Mouse (Mus musculus) heart, embryonic 11.5 days (tissue): ENCODE results near the gene Gm10392. TPM values are rescaled to one million over a fixed set of nuclear protein-coding genes. Genes with fewer than 3 reads are reported as not detected.
A peak's percentile ranks its signal among the peaks of the same experiment; 100 is the strongest.

Source experiments
- ATAC-seq: fragments of 200-750 bp; cut with Nextera tagmentation; replicated peaks from 2 replicates; pipeline ENCODE4 v1.8.0; 2017; ENCODE audit warnings: moderate library complexity; ENCODE audit not compliant: insufficient number of reproducible peaks, low FRiP score, low TSS enrichment
- H3K27ac ChIP-seq: fragments of 300-500 bp; sonication (generic); 2 replicates; pipeline ENCODE4 v1.5.1; 2014; ENCODE audit warnings: mild to moderate bottlenecking, low read depth, low read length
- H3K27me3 ChIP-seq: fragments of 300-500 bp; sonication (generic); 2 replicates; pipeline ENCODE4 v1.6.1; 2014; ENCODE audit warnings: mild to moderate bottlenecking, low read length, mixed read lengths; ENCODE audit not compliant: control insufficient read depth, insufficient read depth
- H3K36me3 ChIP-seq: fragments of 300-500 bp; sonication (generic); 2 replicates; pipeline ENCODE4 v1.6.1; 2014; ENCODE audit warnings: mild to moderate bottlenecking, low read length, moderate library complexity, mixed read lengths; ENCODE audit not compliant: control insufficient read depth, insufficient read depth
- H3K4me1 ChIP-seq: fragments of 300-500 bp; sonication (generic); 2 replicates; pipeline ENCODE4 v1.6.1; 2014; ENCODE audit warnings: low read length; ENCODE audit not compliant: control insufficient read depth, insufficient read depth
- H3K4me2 ChIP-seq: fragments of 300-500 bp; sonication (generic); 2 replicates; pipeline ENCODE4 v1.6.1; 2014; ENCODE audit warnings: mild to moderate bottlenecking, moderate library complexity
- H3K4me3 ChIP-seq: fragments of 300-500 bp; sonication (generic); 2 replicates; pipeline ENCODE4 v1.5.1; 2014; ENCODE audit warnings: low read depth, low read length
- H3K9ac ChIP-seq: fragments of 300-500 bp; sonication (generic); 2 replicates; pipeline ENCODE4 v1.6.1; 2014; ENCODE audit warnings: mild to moderate bottlenecking, low read depth, low read length, moderate library complexity
- H3K9me3 ChIP-seq: fragments of 300-500 bp; sonication (generic); replicated peaks from 2 replicates; pipeline ENCODE4 v1.6.1; 2016; ENCODE audit warnings: low read length; ENCODE audit not compliant: control insufficient read depth
- WGBS: fragments of 180-500 bp; shearing (Covaris S2); extraction: QIAGEN DNeasy Blood & Tissue Kit; methylation state at CpG from one replicate; pipeline ENCODE4 v1.1.7; 2014; ENCODE audit not compliant: insufficient replicate concordance; 5-methylcytosine and 5-hydroxymethylcytosine counted together
- polyA plus RNA-seq: library from polyadenylated mRNA; unstranded; fragments of >200 nt; fragmentation: Nextera tagmentation; extraction: Ambion mirVana; gene quantifications from 2 replicates; pipeline ENCODE4 v1.2.1, GENCODE M21; 2014

The Gm10392 gene
- polyA plus RNA-seq, 1 experiment from 2014 or later: 0.13 TPM

DNA sequence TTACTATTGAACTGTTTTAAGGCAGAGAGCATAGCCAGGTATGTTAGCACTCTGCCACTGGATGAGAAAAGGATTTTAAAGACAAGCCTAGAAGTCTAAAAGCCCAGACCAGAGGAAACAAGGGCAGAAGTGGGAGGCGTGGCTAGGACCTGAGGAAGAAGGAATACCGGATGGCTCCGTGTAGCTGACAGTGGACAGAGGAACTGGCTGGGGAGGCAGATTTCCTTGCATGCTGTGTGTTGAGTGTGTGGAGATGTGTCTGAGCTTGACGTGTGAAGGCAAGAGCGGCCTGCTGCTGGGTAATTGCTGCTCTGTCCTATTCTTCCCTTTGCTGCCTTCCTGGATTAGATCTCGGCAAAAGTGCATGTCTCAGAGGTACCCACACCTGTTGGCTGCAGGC lies 16.5 kb downstream of the Gm10392 start:
- Histone ChIP-seq H3K36me3 (peaks cover 47% of the 10 kb centered on the region), H3K27me3 (no peaks in the 10 kb centered on the region), H3K4me1 (peaks cover 14% of the 10 kb centered on the region), H3K4me3 (no peak overlapping the region), H3K27ac (no peak overlapping the region), H3K9me3 (no peaks in the 10 kb centered on the region), H3K4me2 (no peak overlapping the region), H3K9ac (no peak overlapping the region)
- WGBS: 76% methylated on average over 6 of the region's 6 CpGs
- ATAC-seq: no peak

DNA sequence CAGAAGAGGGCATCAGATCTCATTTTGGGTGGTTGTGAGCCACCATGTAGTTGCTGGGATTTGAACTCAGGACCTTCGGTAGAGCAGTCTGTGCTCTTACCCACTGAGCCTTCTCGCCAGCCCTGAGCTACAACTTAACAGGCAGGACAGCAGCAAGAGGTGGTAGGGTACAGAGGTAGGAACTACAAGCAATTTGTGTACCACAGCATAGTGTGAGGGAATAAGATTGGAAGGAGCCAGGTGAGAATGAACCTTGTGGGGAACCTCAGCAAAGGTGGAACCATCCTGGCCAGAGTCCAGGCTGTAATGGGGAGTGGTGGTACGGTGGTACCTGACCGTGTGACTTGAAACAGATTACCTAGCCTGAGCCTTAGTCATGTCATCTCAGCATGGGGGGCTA lies 17.0 kb downstream of the Gm10392 start:
- Histone ChIP-seq H3K9me3 (no peaks in the 10 kb centered on the region), H3K9ac (no peak overlapping the region), H3K4me1 (peaks cover 19% of the 10 kb centered on the region), H3K4me2 (no peak overlapping the region), H3K27ac (no peak overlapping the region), H3K27me3 (no peaks in the 10 kb centered on the region), H3K4me3 (no peak overlapping the region), H3K36me3 (peaks cover 42% of the 10 kb centered on the region)
- no peak for ATAC-seq
- WGBS: 93% methylated on average over 4 of the region's 4 CpGs

DNA sequence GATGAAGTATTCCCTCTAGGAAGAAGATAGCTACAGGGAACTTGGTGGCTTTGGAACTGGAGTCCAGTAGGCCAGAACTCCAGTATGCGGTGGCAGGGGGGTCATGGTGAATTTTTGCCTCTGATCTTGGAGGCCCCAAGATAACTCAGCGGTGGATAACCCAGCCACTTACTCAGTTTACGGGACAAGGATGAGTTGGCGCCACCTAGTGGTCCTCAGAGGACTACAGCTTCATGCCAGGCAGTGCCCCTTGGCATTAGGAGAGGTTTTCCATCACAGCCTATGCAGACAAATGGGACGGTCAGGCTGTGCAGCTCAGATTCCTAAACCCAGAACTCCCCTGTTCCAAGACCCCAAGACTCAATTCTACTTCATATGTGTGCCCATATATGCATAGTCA lies 17.6 kb downstream of the Gm10392 start:
- Histone ChIP-seq H3K27ac (no peak overlapping the region), H3K27me3 (no peaks in the 10 kb centered on the region), H3K4me3 (no peak overlapping the region), H3K4me2 (no peak overlapping the region), H3K36me3 (peaks cover 36% of the 10 kb centered on the region), H3K4me1 (peaks cover 23% of the 10 kb centered on the region), H3K9me3 (no peaks in the 10 kb centered on the region), H3K9ac (no peak overlapping the region)
- 22% methylated on average over 5 of the region's 5 CpGs for WGBS
- no peak for ATAC-seq

DNA sequence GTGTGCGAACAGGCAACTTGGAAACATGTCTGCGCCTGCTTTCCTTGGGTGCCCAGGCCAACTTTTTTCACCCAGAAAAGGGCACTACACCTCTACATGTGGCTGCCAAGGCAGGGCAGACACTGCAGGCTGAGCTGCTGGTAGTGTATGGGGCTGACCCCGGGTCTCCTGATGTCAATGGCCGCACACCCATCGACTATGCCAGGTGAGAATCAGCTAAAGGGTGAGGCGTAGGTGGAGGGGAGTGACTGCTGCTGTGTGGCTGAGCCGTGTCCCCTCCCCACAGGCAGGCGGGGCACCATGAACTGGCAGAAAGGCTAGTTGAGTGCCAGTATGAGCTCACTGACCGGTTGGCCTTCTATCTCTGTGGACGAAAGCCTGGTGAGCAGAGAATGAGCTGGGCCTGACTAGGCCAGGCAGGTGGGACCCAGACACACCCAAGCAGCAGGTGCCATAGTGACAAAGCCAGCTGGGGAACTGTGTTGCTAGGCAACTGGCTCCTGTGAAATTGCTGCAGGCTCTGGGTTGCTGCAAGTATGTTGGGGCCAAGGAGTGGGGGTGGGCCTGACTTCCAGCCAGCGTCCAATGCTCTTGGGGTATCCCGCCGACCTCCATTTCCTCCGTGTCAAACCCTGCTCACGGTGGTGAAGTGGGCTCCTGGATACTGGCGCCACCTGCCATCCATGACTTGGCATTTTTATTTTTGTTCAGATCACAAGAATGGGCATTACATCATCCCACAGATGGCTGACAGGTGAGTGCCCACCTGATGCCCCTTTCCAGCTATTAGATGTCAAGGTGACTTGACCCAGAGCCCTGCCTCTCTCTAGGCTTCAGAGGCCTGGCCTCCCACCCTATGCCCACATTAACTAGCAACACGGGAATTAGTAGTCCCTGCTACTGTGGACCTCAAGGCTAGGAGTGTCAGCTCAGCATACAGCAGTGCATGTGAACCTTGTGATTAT lies 18.4 kb downstream of the Gm10392 start:
- no peaks in the 10 kb centered on the region for H3K9me3 ChIP-seq
- WGBS: 83% methylated on average over 17 of the region's 17 CpGs
- peaks cover 28% of the 10 kb centered on the region for H3K4me1 ChIP-seq
- H3K27me3 ChIP-seq: no peaks in the 10 kb centered on the region
- no peak for ATAC-seq
- no peak overlapping the region for H3K4me2 ChIP-seq
- no peak overlapping the region for H3K27ac ChIP-seq
- peaks cover 31% of the 10 kb centered on the region for H3K36me3 ChIP-seq
- no peak overlapping the region for H3K9ac ChIP-seq
- H3K4me3 ChIP-seq: no peak overlapping the region

DNA sequence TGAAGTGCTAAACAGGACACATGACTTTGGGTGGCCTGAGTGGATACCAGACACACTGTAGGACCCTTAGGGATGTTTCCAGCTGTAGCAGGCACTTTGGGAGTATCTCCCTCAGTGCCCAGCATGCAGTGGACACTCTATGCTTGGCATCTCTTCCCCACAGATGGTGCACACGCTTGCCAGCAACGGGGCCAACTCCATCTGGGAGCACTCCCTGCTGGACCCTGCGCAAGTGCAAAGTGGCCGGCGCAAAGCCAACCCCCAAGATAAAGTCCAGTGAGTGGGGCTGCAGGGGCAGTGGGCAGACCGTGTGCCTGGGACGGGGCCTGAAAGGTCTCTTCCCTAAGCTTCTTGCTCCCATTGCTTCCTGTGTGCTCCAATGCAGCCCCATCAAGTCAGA lies 19.6 kb downstream of the Gm10392 start:
- no peak overlapping the region for H3K4me2 ChIP-seq
- H3K27me3 ChIP-seq: no peaks in the 10 kb centered on the region
- peaks cover 40% of the 10 kb centered on the region for H3K4me1 ChIP-seq
- H3K9ac ChIP-seq: no peak overlapping the region
- H3K9me3 ChIP-seq: no peaks in the 10 kb centered on the region
- no peak overlapping the region for H3K4me3 ChIP-seq
- H3K36me3 ChIP-seq: peaks cover 22% of the 10 kb centered on the region
- 90% methylated on average over 7 of the region's 7 CpGs for WGBS
- ATAC-seq: no peak
- H3K27ac ChIP-seq: no peak overlapping the region

DNA sequence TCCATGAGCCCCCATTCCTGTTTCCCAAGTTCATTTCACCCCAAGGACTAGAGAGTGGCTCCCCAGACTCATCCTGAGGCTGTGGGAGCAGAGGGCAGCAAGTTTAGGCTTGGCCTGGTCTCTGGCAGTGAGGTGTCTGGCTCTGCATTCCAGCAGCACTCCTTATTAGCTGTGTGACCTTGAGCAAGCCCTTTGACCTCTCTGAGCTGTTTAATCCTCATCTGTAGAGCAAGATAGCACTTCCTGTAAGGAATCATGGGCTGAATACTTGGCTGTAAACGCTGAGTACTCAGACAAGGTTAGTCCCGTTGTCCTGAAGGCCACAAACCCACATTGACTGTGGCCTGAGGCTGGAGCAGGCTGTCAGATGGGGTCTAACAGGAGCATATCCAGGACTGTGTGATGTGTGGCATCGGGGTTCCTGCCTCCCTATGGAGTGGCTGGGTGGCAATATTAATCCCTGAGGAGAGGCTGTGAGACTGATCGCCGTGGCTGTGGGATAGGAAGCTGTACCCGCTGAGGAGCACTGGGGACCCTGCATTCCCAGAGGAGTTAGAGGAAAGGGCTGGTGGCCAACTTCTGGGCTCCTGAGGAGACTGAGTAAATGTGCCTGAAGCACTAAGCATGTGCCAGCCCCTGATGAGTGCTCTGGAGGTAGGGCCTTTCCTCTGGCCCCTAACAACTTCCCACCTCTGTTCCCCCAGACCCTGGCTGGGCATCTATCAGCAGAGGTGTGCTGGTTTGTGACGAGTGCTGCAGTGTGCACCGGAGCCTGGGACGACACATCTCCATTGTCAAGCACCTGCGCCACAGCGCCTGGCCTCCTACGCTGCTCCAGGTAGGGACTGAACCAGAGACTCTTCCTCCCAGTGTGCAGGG lies 20.5 kb downstream of the Gm10392 start:
- peaks cover 44% of the 10 kb centered on the region for H3K4me1 ChIP-seq
- peak overlapping the region; percentile 37 for H3K4me2 ChIP-seq
- no peaks in the 10 kb centered on the region for H3K27me3 ChIP-seq
- no peak for ATAC-seq
- H3K9me3 ChIP-seq: no peaks in the 10 kb centered on the region
- H3K36me3 ChIP-seq: peaks cover 22% of the 10 kb centered on the region
- H3K27ac ChIP-seq: peak overlapping the region; percentile 94
- no peak overlapping the region; the same call in 1 of the 2 replicates for H3K4me3 ChIP-seq
- WGBS: 67% methylated on average over 12 of the region's 12 CpGs
- H3K9ac ChIP-seq: peak overlapping the region; percentile 58

DNA sequence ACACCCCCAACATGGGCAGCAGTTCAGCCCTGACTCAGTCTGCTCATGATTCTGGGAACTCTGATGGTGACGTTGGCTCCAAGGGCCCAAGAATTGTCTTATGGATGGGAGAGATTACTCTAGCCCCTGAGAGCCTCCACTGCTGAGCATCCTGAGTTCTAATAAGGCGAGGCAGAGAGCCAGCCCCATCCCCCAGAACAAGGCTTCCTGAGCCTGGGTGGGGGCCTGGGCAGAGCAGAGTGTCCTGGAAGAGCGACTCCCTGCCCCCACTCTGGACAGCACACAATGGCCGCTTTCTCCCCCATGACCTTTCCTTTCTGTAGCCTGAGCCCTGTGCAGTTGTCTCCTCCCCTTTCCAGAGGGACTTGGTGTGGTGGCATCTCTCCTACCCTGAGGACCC lies 21.1 kb downstream of the Gm10392 start:
- Histone ChIP-seq H3K9me3 (no peaks in the 10 kb centered on the region), H3K4me1 (peaks cover 44% of the 10 kb centered on the region), H3K4me3 (no peak overlapping the region; the same call in 1 of the 2 replicates), H3K27ac (peak overlapping the region; percentile 94), H3K27me3 (no peaks in the 10 kb centered on the region), H3K36me3 (peaks cover 16% of the 10 kb centered on the region), H3K4me2 (peak overlapping the region; percentile 37), H3K9ac (peak overlapping the region; percentile 58)
- no peak for ATAC-seq
- 30% methylated on average over 4 of the region's 4 CpGs for WGBS

DNA sequence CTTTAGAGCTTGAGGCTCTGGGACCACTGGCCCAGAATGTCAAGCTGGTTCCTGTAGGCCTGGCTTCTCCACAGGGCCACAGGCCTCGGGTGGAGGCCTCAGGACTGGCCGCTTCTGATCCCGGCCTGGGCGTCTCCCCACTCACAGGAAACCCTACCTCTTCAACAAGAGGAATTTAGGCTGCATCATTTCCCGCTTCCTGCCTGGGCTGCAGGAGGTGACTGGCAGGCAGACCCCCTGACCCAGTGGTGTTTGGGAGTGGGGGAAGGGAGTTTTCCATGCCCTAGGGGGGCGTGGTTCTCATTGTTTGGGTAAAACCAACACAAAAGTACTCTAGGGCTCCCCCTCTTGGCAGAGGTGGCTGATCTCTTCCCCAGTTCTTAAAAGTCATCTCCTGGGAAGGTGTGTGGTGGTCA lies 21.6 kb downstream of the Gm10392 start:
- no peaks in the 10 kb centered on the region for H3K27me3 ChIP-seq
- peak overlapping the region; percentile 58 for H3K9ac ChIP-seq
- 0 out of 2 replicates have a peak overlapping the region, but pooled peaks have one; percentile 5 for H3K4me3 ChIP-seq
- H3K4me1 ChIP-seq: peaks cover 45% of the 10 kb centered on the region
- H3K27ac ChIP-seq: peak overlapping the region; percentile 94
- no peaks in the 10 kb centered on the region for H3K9me3 ChIP-seq
- peak overlapping the region; percentile 41 for H3K4me2 ChIP-seq
- WGBS: 25% methylated on average over 6 of the region's 6 CpGs
- ATAC-seq: 0 out of 2 replicates have a peak, but pooled peaks have one; percentile 7
- H3K36me3 ChIP-seq: peaks cover 12% of the 10 kb centered on the region
